Mouse (Mus musculus): Measurements from ENCODE around the gene Bcas3.
A peak's percentile ranks its signal among the peaks of the same experiment; 100 is the strongest.

GRCm38 (mm10) chr11:85792534-85793215, 439.7 kb downstream of the Bcas3 start:
- TF ChIP-seq EP300 (IDR thresholded peaks at IDR 0.05) (peak; percentile 82), CTCF (IDR thresholded peaks at IDR 0.05) (peak; percentile 26)
